Mouse (Mus musculus): ENCODE results near the gene Psmb4.
"Not testable (repeated sequence)": the region's sequence is repeated elsewhere in the genome, so short reads cannot be mapped to it uniquely, and the experiment has no call there.

The Psmb4 gene

GRCm38 (mm10) chr3:94906482-94906881 is 19.7 kb upstream of the Psmb4 start:
- DNase-seq (ENCODE audit: low spot score in 2 of 2) = no peak

GRCm38 (mm10) chr3:94904759-94905158 is 18.0 kb upstream of the Psmb4 start:
- DNase-seq (ENCODE audit: low spot score in 2 of 2) = not testable (repeated sequence)

- peak; percentile 48 to 56 for DNase-seq (ENCODE audit: low spot score in 2 of 2)
These were observed 16.0 kb upstream of the Psmb4 start for GRCm38 (mm10) chr3:94902747-94903146.

- DNase-seq (ENCODE audit: low spot score in 2 of 2) = no peak
These were observed 7.3 kb upstream of the Psmb4 start for GRCm38 (mm10) chr3:94894076-94894475.

- DNase-seq (ENCODE audit: low spot score in 2 of 2) = peak in 1 of 2 experiments; percentile 26
These were observed 1.8 kb upstream of the Psmb4 start for GRCm38 (mm10) chr3:94888595-94888994.

GRCm38 (mm10) chr3:94882579-94882978 is 4.2 kb downstream of the Psmb4 start:
- no peak for DNase-seq (ENCODE audit: low spot score in 2 of 2)

- no peak for DNase-seq (ENCODE audit: low spot score in 2 of 2)
These were observed 4.9 kb downstream of the Psmb4 start for GRCm38 (mm10) chr3:94881840-94882239.

- no peak for DNase-seq (ENCODE audit: low spot score in 2 of 2)
These were observed 8.1 kb downstream of the Psmb4 start for GRCm38 (mm10) chr3:94878618-94879017.

- DNase-seq (ENCODE audit: low spot score in 2 of 2) = no peak
These were observed 17.8 kb downstream of the Psmb4 start for GRCm38 (mm10) chr3:94869011-94869410.

GRCm38 (mm10) chr3:94859471-94859870 is 27.3 kb downstream of the Psmb4 start:
- DNase-seq (ENCODE audit: low spot score in 2 of 2) = no peak

GRCm38 (mm10) chr3:94852215-94852614 is 34.5 kb downstream of the Psmb4 start:
- DNase-seq (ENCODE audit: low spot score in 2 of 2) = no peak

GRCm38 (mm10) chr3:94851731-94852130 is 35.0 kb downstream of the Psmb4 start:
- no peak for DNase-seq (ENCODE audit: low spot score in 2 of 2)

GRCm38 (mm10) chr3:94849338-94849737 is 37.4 kb downstream of the Psmb4 start:
- DNase-seq (ENCODE audit: low spot score in 2 of 2) = peak; percentile 55 to 59

GRCm38 (mm10) chr3:94847382-94847781 is 39.4 kb downstream of the Psmb4 start:
- no peak for DNase-seq (ENCODE audit: low spot score in 2 of 2)

- DNase-seq (ENCODE audit: low spot score in 2 of 2) = no peak
These were observed 47.7 kb downstream of the Psmb4 start for GRCm38 (mm10) chr3:94839101-94839500.

- no peak for DNase-seq (ENCODE audit: low spot score in 2 of 2)
These were observed 48.1 kb downstream of the Psmb4 start for GRCm38 (mm10) chr3:94838631-94839030.

- peak; percentile 68 to 80 for DNase-seq (ENCODE audit: low spot score in 2 of 2)
These were observed 48.7 kb downstream of the Psmb4 start for GRCm38 (mm10) chr3:94837959-94838496.

GRCm38 (mm10) chr3:94837183-94837890 is 49.4 kb downstream of the Psmb4 start, which contains the start of gene Pogz:
Pogz (plus strand) TSS chr3:94837567.
- DNase-seq (ENCODE audit: low spot score in 2 of 2) = peak; percentile 90 to 96

GRCm38 (mm10) chr3:94835396-94835795 is 51.4 kb downstream of the Psmb4 start:
- DNase-seq (ENCODE audit: low spot score in 2 of 2) = no peak

All from urinary bladder, postnatal 36 days (tissue).